Mouse (Mus musculus): ENCODE measurements at regions not wholly inside any gene's neighbourhood (a gene's known extent, or its start where the extent isn't known, plus 50 kb on each side); places are given as distances from the start of the nearest gene placed in this dataset.
"Not testable (repeated sequence)": the region's sequence is repeated elsewhere in the genome, so short reads cannot be mapped to it uniquely, and the experiment has no call there.

- no peak overlapping the region for H3K27ac ChIP-seq (ENCODE audit: low read length)
- WGBS (ENCODE audit: insufficient replicate concordance), result 46% methylated on average over 7 of the region's 7 CpGs
- no peaks in the 10 kb centered on the region for H3K36me3 ChIP-seq (ENCODE audit: control insufficient read depth, insufficient read depth)
- no peaks in the 10 kb centered on the region for H3K4me1 ChIP-seq (ENCODE audit: control insufficient read depth, low read depth, low read length)
- H3K27me3 ChIP-seq (ENCODE audit: control insufficient read depth, insufficient read depth, low read depth, low read length), result no peaks in the 10 kb centered on the region
- no peak overlapping the region for H3K9ac ChIP-seq (ENCODE audit: low read depth, low read length)
- no peaks in the 10 kb centered on the region for H3K9me3 ChIP-seq (replicated peaks; ENCODE audit: control insufficient read depth, low read length)
- H3K4me3 ChIP-seq (ENCODE audit: low read depth, low read length), result no peak overlapping the region
- H3K4me2 ChIP-seq (ENCODE audit: low read depth, low read length), result no peak overlapping the region
- ATAC-seq (ENCODE audit: low read depth), result no peak
Measured at GRCm38 (mm10) chr2:133783588-133784342, 231.8 kb downstream of the Bmp2 start.

DNA sequence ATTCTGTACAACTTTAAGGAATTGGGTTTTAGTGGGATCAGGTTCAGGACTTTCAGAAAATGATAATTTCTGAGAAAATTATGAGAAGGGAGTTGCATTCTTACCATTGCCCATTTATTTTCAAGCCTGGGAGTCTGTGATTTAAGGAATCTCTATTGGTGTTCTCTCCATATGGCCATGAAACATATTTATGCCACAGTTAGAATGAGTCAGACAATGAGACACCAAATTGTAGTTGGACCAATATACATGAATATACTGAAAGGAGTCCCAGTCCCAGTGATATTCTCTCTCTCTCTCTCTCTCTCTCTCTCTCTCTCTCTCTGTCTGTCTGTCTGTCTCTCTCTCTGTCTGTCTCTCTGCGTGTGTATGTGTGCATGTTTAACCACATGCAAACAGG lies 239.1 kb downstream of the Bmp2 start:
- H3K9ac ChIP-seq (ENCODE audit: low read depth, low read length), result no peak overlapping the region

DNA sequence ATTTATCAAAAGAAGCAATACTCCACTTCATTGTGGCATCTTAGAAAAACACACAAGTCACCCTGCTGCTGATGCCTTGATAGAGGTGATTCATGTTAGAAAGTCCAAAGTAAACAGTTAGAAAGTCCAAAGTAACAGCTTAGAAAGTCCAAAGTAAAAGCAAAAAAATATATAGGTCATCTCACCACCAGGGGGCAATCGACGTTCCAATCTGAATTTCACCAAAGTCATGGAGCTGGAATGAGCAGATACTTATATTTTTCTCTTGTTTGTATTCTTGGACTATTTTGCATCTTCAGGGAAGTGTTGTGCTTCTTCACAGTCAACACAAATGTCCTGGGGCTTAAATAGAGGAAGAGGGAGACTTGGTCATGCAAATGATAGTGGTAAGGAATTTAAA lies 241.3 kb downstream of the Bmp2 start:
- H3K36me3 ChIP-seq (ENCODE audit: control insufficient read depth, insufficient read depth), result no peaks in the 10 kb centered on the region
- no peak for ATAC-seq (ENCODE audit: low read depth)
- H3K27ac ChIP-seq (ENCODE audit: low read length), result no peak overlapping the region
- no peak overlapping the region for H3K4me2 ChIP-seq (ENCODE audit: low read depth, low read length)
- H3K9ac ChIP-seq (ENCODE audit: low read depth, low read length), result no peak overlapping the region
- no peaks in the 10 kb centered on the region for H3K4me1 ChIP-seq (ENCODE audit: control insufficient read depth, low read depth, low read length)
- WGBS (ENCODE audit: insufficient replicate concordance), result 17% methylated on average over 2 of the region's 2 CpGs
- no peaks in the 10 kb centered on the region for H3K9me3 ChIP-seq (replicated peaks; ENCODE audit: control insufficient read depth, low read length)
- no peaks in the 10 kb centered on the region for H3K27me3 ChIP-seq (ENCODE audit: control insufficient read depth, insufficient read depth, low read depth, low read length)
- H3K4me3 ChIP-seq (ENCODE audit: low read depth, low read length), result no peak overlapping the region

More for the DNA sequence above, 239.1 kb downstream of the Bmp2 start:
- Histone ChIP-seq H3K4me3 (ENCODE audit: low read depth, low read length) (no peak overlapping the region), H3K4me1 (ENCODE audit: control insufficient read depth, low read depth, low read length) (no peaks in the 10 kb centered on the region), H3K9me3 (replicated peaks; ENCODE audit: control insufficient read depth, low read length) (no peaks in the 10 kb centered on the region), H3K27me3 (ENCODE audit: control insufficient read depth, insufficient read depth, low read depth, low read length) (no peaks in the 10 kb centered on the region), H3K4me2 (ENCODE audit: low read depth, low read length) (no peak overlapping the region), H3K27ac (ENCODE audit: low read length) (no peak overlapping the region), H3K36me3 (ENCODE audit: control insufficient read depth, insufficient read depth) (no peaks in the 10 kb centered on the region)
- ATAC-seq (ENCODE audit: low read depth), result no peak
- whole genome bisulfite sequencing (ENCODE audit: insufficient replicate concordance), result 27% methylated on average over 1 of the region's 1 CpGs

DNA sequence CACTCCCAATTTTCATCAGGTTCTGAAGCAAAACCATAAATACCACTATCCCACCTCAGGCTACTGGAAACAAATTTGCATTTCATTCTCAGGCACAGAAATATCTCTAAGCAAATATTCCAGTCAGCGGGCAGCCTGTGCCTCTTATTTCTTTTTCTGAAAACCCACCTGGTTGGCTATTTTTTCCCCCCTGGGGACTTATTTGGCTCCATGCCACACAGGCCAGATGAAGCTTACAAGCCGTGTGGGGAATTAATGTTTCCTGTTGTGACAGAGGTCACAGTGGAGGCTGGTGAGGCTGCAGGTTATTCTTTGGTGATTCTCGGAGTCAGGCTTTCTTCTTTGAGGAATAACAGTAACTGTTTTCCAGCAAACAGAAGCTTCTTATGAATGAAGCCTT lies 250.7 kb downstream of the Bmp2 start:
- no peak overlapping the region for H3K4me2 ChIP-seq (ENCODE audit: low read depth, low read length)
- no peaks in the 10 kb centered on the region for H3K36me3 ChIP-seq (ENCODE audit: control insufficient read depth, insufficient read depth)
- H3K4me3 ChIP-seq (ENCODE audit: low read depth, low read length), result no peak overlapping the region
- no peak for ATAC-seq (ENCODE audit: low read depth)
- 40% methylated on average over 3 of the region's 3 CpGs for WGBS (ENCODE audit: insufficient replicate concordance)
- H3K9me3 ChIP-seq (replicated peaks; ENCODE audit: control insufficient read depth, low read length), result no peaks in the 10 kb centered on the region
- H3K4me1 ChIP-seq (ENCODE audit: control insufficient read depth, low read depth, low read length), result no peaks in the 10 kb centered on the region
- H3K9ac ChIP-seq (ENCODE audit: low read depth, low read length), result no peak overlapping the region
- no peak overlapping the region for H3K27ac ChIP-seq (ENCODE audit: low read length)
- no peaks in the 10 kb centered on the region for H3K27me3 ChIP-seq (ENCODE audit: control insufficient read depth, insufficient read depth, low read depth, low read length)

DNA sequence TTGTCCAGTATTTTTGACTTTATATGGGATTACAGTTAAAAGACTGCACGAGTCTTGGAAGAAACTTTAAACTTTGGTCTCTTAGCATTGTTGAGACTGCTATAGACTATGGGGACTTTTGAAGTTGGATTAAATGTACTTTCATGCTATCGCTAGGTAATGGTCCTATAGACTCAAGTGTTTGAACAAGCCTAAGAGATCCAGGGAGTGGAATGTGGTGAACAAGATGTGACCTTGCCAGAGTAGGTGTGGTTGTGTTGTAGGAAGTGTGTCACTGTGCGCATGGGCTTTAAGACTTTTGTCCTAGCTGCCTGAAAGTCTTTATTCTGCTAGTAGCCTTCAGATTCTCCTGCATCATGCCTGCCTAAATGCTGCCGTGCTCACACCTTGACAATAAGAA lies 269.5 kb downstream of the Bmp2 start:
- no peak overlapping the region for H3K4me2 ChIP-seq (ENCODE audit: low read depth, low read length)
- no peak for ATAC-seq (ENCODE audit: low read depth)
- 67% methylated on average over 4 of the region's 4 CpGs for WGBS (ENCODE audit: insufficient replicate concordance)

GRCm38 (mm10) chr2:133829406-133829805 lies 277.4 kb downstream of the Bmp2 start:
- H3K36me3 ChIP-seq (ENCODE audit: control insufficient read depth, insufficient read depth), result no peaks in the 10 kb centered on the region
- H3K9ac ChIP-seq (ENCODE audit: low read depth, low read length), result no peak overlapping the region
- ATAC-seq (ENCODE audit: low read depth), result no peak
- H3K4me2 ChIP-seq (ENCODE audit: low read depth, low read length), result no peak overlapping the region
- H3K27ac ChIP-seq (ENCODE audit: low read length), result no peak overlapping the region
- no peaks in the 10 kb centered on the region for H3K4me1 ChIP-seq (ENCODE audit: control insufficient read depth, low read depth, low read length)
- no peak overlapping the region for H3K4me3 ChIP-seq (ENCODE audit: low read depth, low read length)
- no peaks in the 10 kb centered on the region for H3K27me3 ChIP-seq (ENCODE audit: control insufficient read depth, insufficient read depth, low read depth, low read length)
- no peaks in the 10 kb centered on the region for H3K9me3 ChIP-seq (replicated peaks; ENCODE audit: control insufficient read depth, low read length)
- 61% methylated on average over 1 of the region's 1 CpGs for WGBS (ENCODE audit: insufficient replicate concordance)

More for the DNA sequence above, 269.5 kb downstream of the Bmp2 start:
- Histone ChIP-seq H3K4me1 (ENCODE audit: control insufficient read depth, low read depth, low read length) (no peaks in the 10 kb centered on the region), H3K27me3 (ENCODE audit: control insufficient read depth, insufficient read depth, low read depth, low read length) (no peaks in the 10 kb centered on the region), H3K9me3 (replicated peaks; ENCODE audit: control insufficient read depth, low read length) (no peaks in the 10 kb centered on the region), H3K27ac (ENCODE audit: low read length) (no peak overlapping the region), H3K9ac (ENCODE audit: low read depth, low read length) (no peak overlapping the region), H3K36me3 (ENCODE audit: control insufficient read depth, insufficient read depth) (no peaks in the 10 kb centered on the region), H3K4me3 (ENCODE audit: low read depth, low read length) (no peak overlapping the region)

- Histone ChIP-seq H3K36me3 (ENCODE audit: control insufficient read depth, insufficient read depth) (no peaks in the 10 kb centered on the region), H3K4me2 (ENCODE audit: low read depth, low read length) (no peak overlapping the region), H3K27me3 (ENCODE audit: control insufficient read depth, insufficient read depth, low read depth, low read length) (no peaks in the 10 kb centered on the region), H3K9me3 (replicated peaks; ENCODE audit: control insufficient read depth, low read length) (no peaks in the 10 kb centered on the region), H3K4me1 (ENCODE audit: control insufficient read depth, low read depth, low read length) (no peaks in the 10 kb centered on the region), H3K9ac (ENCODE audit: low read depth, low read length) (no peak overlapping the region), H3K4me3 (ENCODE audit: low read depth, low read length) (no peak overlapping the region), H3K27ac (ENCODE audit: low read length) (no peak overlapping the region)
- no peak for ATAC-seq (ENCODE audit: low read depth)
Measured at GRCm38 (mm10) chr2:133850485-133850884, 298.5 kb downstream of the Bmp2 start.

- H3K36me3 ChIP-seq (ENCODE audit: control insufficient read depth, insufficient read depth); H3K4me3 ChIP-seq (ENCODE audit: low read depth, low read length); H3K4me1 ChIP-seq (ENCODE audit: control insufficient read depth, low read depth, low read length); H3K4me2 ChIP-seq (ENCODE audit: low read depth, low read length); H3K27me3 ChIP-seq (ENCODE audit: control insufficient read depth, insufficient read depth, low read depth, low read length); H3K9ac ChIP-seq (ENCODE audit: low read depth, low read length); H3K9me3 ChIP-seq (replicated peaks; ENCODE audit: control insufficient read depth, low read length); ATAC-seq (ENCODE audit: low read depth); H3K27ac ChIP-seq (ENCODE audit: low read length): not testable (repeated sequence)
- WGBS (ENCODE audit: insufficient replicate concordance), result 58% methylated on average over 8 of the region's 8 CpGs
Measured at GRCm38 (mm10) chr2:133874982-133875381, 323.0 kb downstream of the Bmp2 start.

DNA sequence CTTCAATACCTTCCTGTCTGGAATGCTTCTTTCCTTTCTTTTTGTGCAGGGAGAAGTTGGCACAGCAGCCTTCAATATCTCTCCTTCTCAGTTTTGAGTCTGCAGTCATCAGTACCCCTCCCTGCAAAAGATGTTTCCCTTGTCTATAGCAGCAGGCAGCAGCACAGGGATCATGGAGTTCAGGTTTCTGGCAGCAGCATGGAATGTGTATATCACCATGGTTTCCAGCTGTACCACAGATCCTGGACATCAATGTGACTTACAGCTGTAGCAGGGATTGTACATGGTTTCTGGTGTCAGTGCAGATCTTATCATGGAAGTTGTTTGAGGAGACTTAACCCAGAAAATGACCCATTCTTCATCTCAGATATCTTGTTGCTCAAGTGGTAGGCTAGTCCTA lies 331.7 kb downstream of the Bmp2 start:
- Histone ChIP-seq H3K9me3 (replicated peaks; ENCODE audit: control insufficient read depth, low read length) (no peaks in the 10 kb centered on the region), H3K4me3 (ENCODE audit: low read depth, low read length) (no peak overlapping the region)
- no peak for ATAC-seq (ENCODE audit: low read depth)

More for the DNA sequence above, 331.7 kb downstream of the Bmp2 start:
- H3K9ac ChIP-seq (ENCODE audit: low read depth, low read length), result no peak overlapping the region
- H3K27me3 ChIP-seq (ENCODE audit: control insufficient read depth, insufficient read depth, low read depth, low read length), result no peaks in the 10 kb centered on the region
- H3K36me3 ChIP-seq (ENCODE audit: control insufficient read depth, insufficient read depth), result no peaks in the 10 kb centered on the region
- no peak overlapping the region for H3K4me2 ChIP-seq (ENCODE audit: low read depth, low read length)
- H3K27ac ChIP-seq (ENCODE audit: low read length), result no peak overlapping the region
- no peaks in the 10 kb centered on the region for H3K4me1 ChIP-seq (ENCODE audit: control insufficient read depth, low read depth, low read length)

Data from liver, embryonic 16.5 days (tissue).